Mouse (Mus musculus): ENCODE measurements around the gene Rinl. TPM values are rescaled to one million over a fixed set of nuclear protein-coding genes. Genes with fewer than 3 reads are reported as not detected.

Gene Rinl
- polyA plus RNA-seq, 1 experiment = 0.12 TPM

DNA sequence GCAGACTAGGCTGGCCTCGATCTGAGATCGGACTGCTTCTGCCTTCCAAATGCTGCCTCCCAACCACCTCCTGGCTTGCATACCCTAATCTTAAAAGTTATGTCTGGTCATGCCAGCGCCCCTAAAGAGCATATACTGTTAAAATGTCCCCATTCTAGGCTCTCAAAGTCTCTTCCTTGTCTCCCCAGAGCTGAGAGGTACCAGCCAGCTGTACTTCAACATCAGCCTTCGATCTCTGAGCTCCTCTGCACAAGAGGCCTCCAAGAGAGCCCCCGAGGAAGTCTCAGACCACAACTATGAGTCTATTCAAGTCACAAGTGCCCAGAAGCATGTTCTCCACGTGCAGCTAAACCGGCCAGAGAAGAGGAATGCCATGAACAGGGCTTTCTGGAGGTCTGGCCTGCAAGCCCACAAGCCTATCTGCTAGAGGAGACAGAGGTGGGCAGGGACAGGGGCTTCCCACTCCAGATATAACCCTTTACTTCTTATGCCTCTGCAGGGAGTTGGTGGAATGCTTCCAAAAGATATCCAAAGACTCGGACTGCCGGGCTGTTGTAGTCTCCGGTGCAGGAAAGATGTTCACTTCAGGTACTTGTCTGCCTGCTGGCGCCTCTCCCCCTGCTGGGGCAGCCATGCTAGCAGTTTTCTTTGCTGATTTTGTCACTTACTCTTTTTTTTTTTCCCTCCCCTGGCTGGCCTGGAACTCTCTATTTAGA lies 37.1 kb downstream of the Rinl start:
- no peak for TF ChIP-seq CEBPB (IDR thresholded peaks at IDR 0.05; ENCODE audit: insufficient read depth, poor library complexity, severe bottlenecking)
- Histone ChIP-seq H3ac (ENCODE audit: control insufficient read depth, insufficient read length) (no peak overlapping the region), H3K79me2 (ENCODE audit: control insufficient read depth, insufficient read depth) (no peaks in the 10 kb centered on the region), H3K4me3 (peak overlapping the region; percentile 34), H3K4me2 (ENCODE audit: low read depth) (peak overlapping the region; percentile 70), H3K36me3 (ENCODE audit: control insufficient read depth, insufficient read depth) (peaks cover 18% of the 10 kb centered on the region), H3K27me3 (ENCODE audit: control insufficient read depth, insufficient read depth, insufficient read length) (no peaks in the 10 kb centered on the region)

DNA sequence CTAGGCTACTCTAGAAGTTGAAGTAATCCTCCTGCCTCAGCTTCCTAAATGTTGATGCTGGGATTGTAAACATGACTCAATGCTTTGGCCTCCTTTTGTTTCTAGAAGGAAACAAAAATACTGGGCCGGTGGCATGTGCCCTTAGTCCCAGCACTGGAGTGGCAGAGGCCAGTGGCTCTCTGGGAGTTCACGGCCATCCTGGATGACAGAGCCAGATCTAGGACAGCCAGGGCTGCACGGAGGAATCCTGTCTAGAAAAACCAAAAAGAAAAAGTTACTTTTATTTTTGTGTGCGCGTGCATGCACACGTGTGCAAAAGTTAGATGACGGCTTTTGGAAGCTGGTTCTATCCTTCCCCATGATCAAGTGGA lies 37.6 kb downstream of the Rinl start:
- Histone ChIP-seq H3K4me3 (peak overlapping the region; percentile 34), H3K36me3 (ENCODE audit: control insufficient read depth, insufficient read depth) (peaks cover 18% of the 10 kb centered on the region), H3K79me2 (ENCODE audit: control insufficient read depth, insufficient read depth) (no peaks in the 10 kb centered on the region), H3ac (ENCODE audit: control insufficient read depth, insufficient read length) (no peak overlapping the region), H3K4me2 (ENCODE audit: low read depth) (peak overlapping the region; percentile 70), H3K27me3 (ENCODE audit: control insufficient read depth, insufficient read depth, insufficient read length) (no peaks in the 10 kb centered on the region)
- TF ChIP-seq REST (IDR thresholded peaks at IDR 0.05; ENCODE audit: insufficient read depth, insufficient read length) (no peak), POLR2AphosphoS2 (IDR thresholded peaks at IDR 0.05; ENCODE audit: insufficient read length, low read depth) (no peak), TCF3 (IDR thresholded peaks at IDR 0.05; ENCODE audit: insufficient read length, low read depth) (no peak), CEBPB (IDR thresholded peaks at IDR 0.05; ENCODE audit: insufficient read depth, poor library complexity, severe bottlenecking) (no peak), POLR2A (IDR thresholded peaks at IDR 0.05; ENCODE audit: insufficient read length, low read depth) (no peak), SRF (IDR thresholded peaks at IDR 0.05; ENCODE audit: control insufficient read depth, insufficient read length, low read depth) (no peak), MYOD1 (IDR thresholded peaks at IDR 0.05; ENCODE audit: control insufficient read depth in 1 of 3, insufficient read length in 2 of 3, low read depth in 2 of 3) (no peak), TCF12 (IDR thresholded peaks at IDR 0.05; ENCODE audit: insufficient read depth, poor library complexity, severe bottlenecking) (no peak), MYOG (IDR thresholded peaks at IDR 0.05; ENCODE audit: control insufficient read depth in 1 of 3, insufficient read depth in 1 of 3, insufficient read length in 2 of 3, low read depth in 2 of 3) (no peak), E2F4 (IDR thresholded peaks at IDR 0.05; ENCODE audit: insufficient read depth) (no peak), USF1 (IDR thresholded peaks at IDR 0.05; ENCODE audit: low read depth) (no peak), MAX (IDR thresholded peaks at IDR 0.05; ENCODE audit: low read depth) (no peak)

DNA sequence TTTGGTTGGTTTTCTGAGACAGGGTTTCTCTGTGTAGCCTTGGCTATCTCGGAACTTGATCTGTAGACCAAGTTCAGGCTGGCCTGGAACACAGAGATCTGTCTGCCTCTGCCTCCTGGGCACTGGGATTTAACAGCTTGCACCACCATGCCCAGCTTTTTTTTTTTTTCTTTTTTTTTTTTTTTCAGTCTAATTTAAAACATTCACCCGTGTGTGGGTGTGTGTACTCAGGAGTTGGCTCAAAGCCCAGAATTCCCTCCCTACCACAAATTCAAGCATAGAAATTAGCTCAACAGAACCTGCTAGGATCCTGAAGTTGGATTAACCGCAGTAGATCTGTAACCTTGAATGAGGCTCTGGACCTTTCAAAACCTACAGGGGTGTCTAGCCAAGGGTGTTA lies 38.6 kb downstream of the Rinl start:
- no peak overlapping the region for H3K4me3 ChIP-seq

DNA sequence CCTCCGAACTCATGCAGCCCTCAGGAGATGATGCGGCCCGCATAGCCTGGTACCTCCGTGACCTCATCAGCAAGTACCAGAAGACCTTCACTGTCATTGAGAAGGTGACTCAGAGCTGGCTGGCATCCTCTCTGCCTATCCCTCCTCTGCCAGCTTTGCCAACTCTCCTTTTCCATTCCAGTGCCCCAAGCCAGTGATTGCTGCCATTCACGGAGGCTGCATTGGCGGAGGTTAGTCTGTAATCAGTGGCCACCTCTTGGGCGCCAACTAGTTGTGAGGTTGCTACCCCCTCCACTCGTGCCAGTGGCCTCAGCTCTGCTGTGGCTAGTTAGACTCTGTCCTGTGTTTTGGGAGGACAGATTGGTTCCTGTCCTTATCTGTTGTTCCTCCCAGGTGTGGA lies 41.1 kb downstream of the Rinl start:
- no peaks in the 10 kb centered on the region for H3K79me2 ChIP-seq (ENCODE audit: control insufficient read depth, insufficient read depth)
- H3ac ChIP-seq (ENCODE audit: control insufficient read depth, insufficient read length) = no peak overlapping the region
- TF ChIP-seq MYOG (IDR thresholded peaks at IDR 0.05; ENCODE audit: control insufficient read depth in 1 of 3, insufficient read depth in 1 of 3, insufficient read length in 2 of 3, low read depth in 2 of 3) = no peak
- TF ChIP-seq CEBPB (IDR thresholded peaks at IDR 0.05; ENCODE audit: insufficient read depth, poor library complexity, severe bottlenecking) = no peak
- no peak overlapping the region for H3K4me2 ChIP-seq (ENCODE audit: low read depth)
- no peaks in the 10 kb centered on the region for H3K27me3 ChIP-seq (ENCODE audit: control insufficient read depth, insufficient read depth, insufficient read length)
- no peaks in the 10 kb centered on the region for H3K36me3 ChIP-seq (ENCODE audit: control insufficient read depth, insufficient read depth)
- H3K4me3 ChIP-seq = no peak overlapping the region

More for the DNA sequence above, 38.6 kb downstream of the Rinl start:
- peak in 1 of 3 experiments; percentile 17 for TF ChIP-seq MYOD1 (IDR thresholded peaks at IDR 0.05; ENCODE audit: control insufficient read depth in 1 of 3, insufficient read length in 2 of 3, low read depth in 2 of 3)
- no peak for TF ChIP-seq E2F4 (IDR thresholded peaks at IDR 0.05; ENCODE audit: insufficient read depth)
- no peak for TF ChIP-seq TCF3 (IDR thresholded peaks at IDR 0.05; ENCODE audit: insufficient read length, low read depth)
- no peak for TF ChIP-seq POLR2A (IDR thresholded peaks at IDR 0.05; ENCODE audit: insufficient read length, low read depth)
- TF ChIP-seq CEBPB (IDR thresholded peaks at IDR 0.05; ENCODE audit: insufficient read depth, poor library complexity, severe bottlenecking) = 0 out of 2 replicates have a peak, but pooled peaks have one; percentile 5
- TF ChIP-seq SRF (IDR thresholded peaks at IDR 0.05; ENCODE audit: control insufficient read depth, insufficient read length, low read depth) = no peak
- H3K36me3 ChIP-seq (ENCODE audit: control insufficient read depth, insufficient read depth) = peaks cover 9% of the 10 kb centered on the region
- no peaks in the 10 kb centered on the region for H3K27me3 ChIP-seq (ENCODE audit: control insufficient read depth, insufficient read depth, insufficient read length)
- H3K79me2 ChIP-seq (ENCODE audit: control insufficient read depth, insufficient read depth) = no peaks in the 10 kb centered on the region
- H3K4me2 ChIP-seq (ENCODE audit: low read depth) = no peak overlapping the region
- no peak overlapping the region for H3ac ChIP-seq (ENCODE audit: control insufficient read depth, insufficient read length)

DNA sequence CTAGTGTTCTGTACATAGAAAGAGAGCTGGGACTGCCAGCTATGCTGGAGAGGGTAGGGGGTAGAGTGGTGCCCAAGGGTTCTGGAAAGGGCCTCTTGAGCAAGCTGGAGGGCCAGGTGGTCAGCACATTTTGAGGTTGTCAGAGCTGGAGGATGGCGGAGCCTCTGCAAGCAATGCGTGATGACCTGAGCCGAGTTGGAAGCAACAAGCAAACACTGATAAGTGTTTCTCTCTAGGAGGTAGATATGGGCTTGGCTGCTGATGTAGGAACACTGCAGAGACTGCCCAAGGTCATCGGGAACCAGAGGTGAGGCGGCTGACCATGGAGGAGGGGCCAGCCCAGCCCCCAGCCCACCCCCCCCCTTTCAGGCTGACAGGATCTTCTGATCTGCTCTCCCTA lies 42.2 kb downstream of the Rinl start:
- H3K4me3 ChIP-seq = no peak overlapping the region
- TF ChIP-seq SRF (IDR thresholded peaks at IDR 0.05; ENCODE audit: control insufficient read depth, insufficient read length, low read depth) = no peak
- no peak for TF ChIP-seq POLR2A (IDR thresholded peaks at IDR 0.05; ENCODE audit: insufficient read length, low read depth)
- no peaks in the 10 kb centered on the region for H3K79me2 ChIP-seq (ENCODE audit: control insufficient read depth, insufficient read depth)
- no peak overlapping the region for H3ac ChIP-seq (ENCODE audit: control insufficient read depth, insufficient read length)
- no peaks in the 10 kb centered on the region for H3K27me3 ChIP-seq (ENCODE audit: control insufficient read depth, insufficient read depth, insufficient read length)
- H3K36me3 ChIP-seq (ENCODE audit: control insufficient read depth, insufficient read depth) = no peaks in the 10 kb centered on the region
- H3K4me2 ChIP-seq (ENCODE audit: low read depth) = no peak overlapping the region
